Mouse (Mus musculus): Measurements from ENCODE around the gene Qrfp.
A peak's percentile ranks its signal among the peaks of the same experiment; 100 is the strongest.

Qrfp gene

GRCm38 (mm10) chr2:31814699-31815098 is 4.3 kb upstream of the Qrfp start:
- peak in 1 of 2 experiments; percentile 30 for DNase-seq

GRCm38 (mm10) chr2:31813641-31814040 is 3.3 kb upstream of the Qrfp start:
- DNase-seq = no peak

- no peak for DNase-seq
Measured at GRCm38 (mm10) chr2:31811086-31811958, 942 bp upstream of the Qrfp start.

- DNase-seq = no peak
Measured at GRCm38 (mm10) chr2:31809358-31809740, 1.0 kb downstream of the Qrfp start.

- DNase-seq = no peak
Measured at GRCm38 (mm10) chr2:31808410-31809357, 1.7 kb downstream of the Qrfp start.

GRCm38 (mm10) chr2:31806639-31807382 is 3.6 kb downstream of the Qrfp start:
- no peak for DNase-seq

- DNase-seq = no peak
Measured at GRCm38 (mm10) chr2:31803480-31803879, 6.9 kb downstream of the Qrfp start.

- no peak for DNase-seq
Measured at GRCm38 (mm10) chr2:31802811-31803210, 7.6 kb downstream of the Qrfp start.

- no peak for DNase-seq
Measured at GRCm38 (mm10) chr2:31801416-31801815, 9.0 kb downstream of the Qrfp start.

GRCm38 (mm10) chr2:31796943-31797342 is 13.4 kb downstream of the Qrfp start:
- DNase-seq = no peak

- no peak for DNase-seq
Measured at GRCm38 (mm10) chr2:31792611-31793010, 17.8 kb downstream of the Qrfp start.

- no peak for DNase-seq
Measured at GRCm38 (mm10) chr2:31791260-31791659, 19.1 kb downstream of the Qrfp start.

- no peak for DNase-seq
Measured at GRCm38 (mm10) chr2:31790728-31791251, 19.6 kb downstream of the Qrfp start.

GRCm38 (mm10) chr2:31789215-31789614 is 21.2 kb downstream of the Qrfp start:
- no peak for DNase-seq

- DNase-seq = no peak
Measured at GRCm38 (mm10) chr2:31788227-31788626, 22.2 kb downstream of the Qrfp start.

GRCm38 (mm10) chr2:31787029-31787428 is 23.4 kb downstream of the Qrfp start:
- peak; percentile 38 to 43 for DNase-seq

- DNase-seq = peak; percentile 33 to 65
Measured at GRCm38 (mm10) chr2:31785074-31785473, 25.3 kb downstream of the Qrfp start.

GRCm38 (mm10) chr2:31782958-31783602 is 27.3 kb downstream of the Qrfp start:
- no peak for DNase-seq

GRCm38 (mm10) chr2:31779258-31779657 is 31.1 kb downstream of the Qrfp start:
- DNase-seq = no peak

- DNase-seq = no peak
Measured at GRCm38 (mm10) chr2:31776479-31776878, 33.9 kb downstream of the Qrfp start.

- peak in 1 of 2 experiments; percentile 42 for DNase-seq
Measured at GRCm38 (mm10) chr2:31770781-31771441, 39.5 kb downstream of the Qrfp start.
